Mouse (Mus musculus): Measurements from ENCODE around the gene Rbfox1. TPM values are rescaled to one million over a fixed set of nuclear protein-coding genes. Genes with fewer than 3 reads are reported as not detected.

The Rbfox1 gene
- polyA plus RNA-seq, 1 experiment: not detected

GRCm38 (mm10) chr16:6149345-6149744 is 264.2 kb downstream of the Rbfox1 start:
- H3K4me3 ChIP-seq (replicated peaks; ENCODE audit: control insufficient read depth, low read depth, low read length): no peak overlapping the region
- H3K4me1 ChIP-seq (ENCODE audit: control insufficient read depth, insufficient read depth, low read length): no peaks in the 10 kb centered on the region
- no peak overlapping the region for H3K27ac ChIP-seq (ENCODE audit: control insufficient read depth, insufficient read depth, low read depth, low read length, poor library complexity)
- WGBS: 58% methylated on average over 4 of the region's 4 CpGs
- TF ChIP-seq CTCF (IDR thresholded peaks at IDR 0.05; ENCODE audit: control insufficient read depth, insufficient read depth, low read length): no peak
- no peak for TF ChIP-seq POLR2A (IDR thresholded peaks at IDR 0.05; ENCODE audit: borderline replicate concordance, control insufficient read depth, low read depth, low read length)

DNA sequence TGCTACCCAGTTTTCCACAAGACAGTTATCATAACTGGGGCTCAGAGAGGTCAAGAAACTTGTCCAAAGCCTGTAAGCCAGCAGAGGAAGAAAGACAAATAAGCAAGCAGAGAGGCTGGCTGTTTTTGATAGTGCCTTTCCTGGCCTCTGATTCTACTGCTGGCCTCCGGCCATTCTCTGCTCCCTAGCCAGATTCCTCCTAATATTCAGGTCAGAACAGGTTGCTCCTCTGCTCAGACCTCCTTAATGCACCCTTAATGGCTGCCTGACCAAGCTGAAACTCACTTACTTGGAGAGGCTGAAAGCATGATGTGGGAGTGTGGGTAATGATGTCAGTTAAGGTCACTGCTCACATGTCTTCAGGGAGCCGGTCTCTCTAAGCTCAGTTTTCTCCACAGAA is 270.4 kb downstream of the Rbfox1 start:
- no peaks in the 10 kb centered on the region for H3K4me1 ChIP-seq (ENCODE audit: control insufficient read depth, insufficient read depth, low read length)
- H3K4me3 ChIP-seq (replicated peaks; ENCODE audit: control insufficient read depth, low read depth, low read length): no peak overlapping the region
- 79% methylated on average over 2 of the region's 2 CpGs for WGBS
- TF ChIP-seq POLR2A (IDR thresholded peaks at IDR 0.05; ENCODE audit: borderline replicate concordance, control insufficient read depth, low read depth, low read length): no peak
- TF ChIP-seq CTCF (IDR thresholded peaks at IDR 0.05; ENCODE audit: control insufficient read depth, insufficient read depth, low read length): no peak
- H3K27ac ChIP-seq (ENCODE audit: control insufficient read depth, insufficient read depth, low read depth, low read length, poor library complexity): no peak overlapping the region

GRCm38 (mm10) chr16:6164476-6164875 is 279.3 kb downstream of the Rbfox1 start:
- TF ChIP-seq POLR2A (IDR thresholded peaks at IDR 0.05; ENCODE audit: borderline replicate concordance, control insufficient read depth, low read depth, low read length) (no peak), CTCF (IDR thresholded peaks at IDR 0.05; ENCODE audit: control insufficient read depth, insufficient read depth, low read length) (no peak)
- no peak overlapping the region for H3K27ac ChIP-seq (ENCODE audit: control insufficient read depth, insufficient read depth, low read depth, low read length, poor library complexity)
- no peak overlapping the region for H3K4me3 ChIP-seq (replicated peaks; ENCODE audit: control insufficient read depth, low read depth, low read length)
- WGBS: 75% methylated on average over 4 of the region's 4 CpGs
- H3K4me1 ChIP-seq (ENCODE audit: control insufficient read depth, insufficient read depth, low read length): no peaks in the 10 kb centered on the region

GRCm38 (mm10) chr16:6169346-6169745 is 284.2 kb downstream of the Rbfox1 start:
- 81% methylated on average over 5 of the region's 5 CpGs for WGBS
- no peak overlapping the region for H3K4me3 ChIP-seq (replicated peaks; ENCODE audit: control insufficient read depth, low read depth, low read length)
- H3K27ac ChIP-seq (ENCODE audit: control insufficient read depth, insufficient read depth, low read depth, low read length, poor library complexity): no peak overlapping the region
- H3K4me1 ChIP-seq (ENCODE audit: control insufficient read depth, insufficient read depth, low read length): no peaks in the 10 kb centered on the region
- no peak for TF ChIP-seq CTCF (IDR thresholded peaks at IDR 0.05; ENCODE audit: control insufficient read depth, insufficient read depth, low read length)
- no peak for TF ChIP-seq POLR2A (IDR thresholded peaks at IDR 0.05; ENCODE audit: borderline replicate concordance, control insufficient read depth, low read depth, low read length)

DNA sequence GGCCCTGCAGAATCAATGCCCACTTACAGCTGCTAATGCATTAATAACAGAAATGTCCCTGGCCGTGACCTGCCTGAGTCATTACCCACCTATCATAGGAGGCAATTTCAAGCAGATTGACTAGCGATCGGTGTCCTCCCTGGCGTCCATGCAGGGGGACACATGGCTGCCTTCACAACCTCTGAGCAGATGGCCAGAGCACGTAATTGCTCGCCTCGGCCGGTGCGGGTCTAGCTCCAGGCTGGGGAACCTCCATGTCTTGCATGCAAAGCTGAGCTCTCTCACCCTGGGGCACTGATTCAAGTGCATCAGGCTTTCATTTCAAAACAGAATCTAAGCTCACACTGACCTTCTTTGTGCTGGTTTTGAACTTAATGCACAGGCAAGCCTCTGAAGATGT is 295.7 kb downstream of the Rbfox1 start:
- Histone ChIP-seq H3K4me3 (replicated peaks; ENCODE audit: control insufficient read depth, low read depth, low read length) (no peak overlapping the region), H3K27ac (ENCODE audit: control insufficient read depth, insufficient read depth, low read depth, low read length, poor library complexity) (no peak overlapping the region), H3K4me1 (ENCODE audit: control insufficient read depth, insufficient read depth, low read length) (no peaks in the 10 kb centered on the region)
- TF ChIP-seq POLR2A (IDR thresholded peaks at IDR 0.05; ENCODE audit: borderline replicate concordance, control insufficient read depth, low read depth, low read length) (no peak), CTCF (IDR thresholded peaks at IDR 0.05; ENCODE audit: control insufficient read depth, insufficient read depth, low read length) (no peak)
- WGBS: 90% methylated on average over 9 of the region's 9 CpGs

GRCm38 (mm10) chr16:6182329-6182728 is 297.2 kb downstream of the Rbfox1 start:
- H3K4me1 ChIP-seq (ENCODE audit: control insufficient read depth, insufficient read depth, low read length): no peaks in the 10 kb centered on the region
- no peak for TF ChIP-seq POLR2A (IDR thresholded peaks at IDR 0.05; ENCODE audit: borderline replicate concordance, control insufficient read depth, low read depth, low read length)
- no peak for TF ChIP-seq CTCF (IDR thresholded peaks at IDR 0.05; ENCODE audit: control insufficient read depth, insufficient read depth, low read length)
- no peak overlapping the region for H3K4me3 ChIP-seq (replicated peaks; ENCODE audit: control insufficient read depth, low read depth, low read length)
- no peak overlapping the region for H3K27ac ChIP-seq (ENCODE audit: control insufficient read depth, insufficient read depth, low read depth, low read length, poor library complexity)

DNA sequence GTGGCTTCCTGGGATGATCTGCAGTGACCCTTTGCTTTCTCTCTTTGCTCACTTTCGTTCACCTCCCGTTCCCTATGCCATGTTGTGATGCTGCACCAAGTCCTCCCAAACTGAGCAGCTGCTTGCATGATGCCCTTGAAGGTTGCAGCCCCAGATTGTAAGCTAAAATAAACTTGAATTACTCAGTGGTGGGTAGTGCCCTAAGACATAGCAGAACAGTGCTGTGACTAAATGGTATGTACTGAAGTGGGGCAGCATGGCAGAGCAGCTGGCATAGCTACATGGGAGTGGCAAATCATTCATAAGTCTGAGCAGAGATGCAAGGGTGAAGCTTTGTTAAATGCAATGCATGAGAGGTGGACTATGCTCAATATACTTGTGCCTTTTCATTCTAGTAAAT is 307.2 kb downstream of the Rbfox1 start:
- no peaks in the 10 kb centered on the region for H3K4me1 ChIP-seq (ENCODE audit: control insufficient read depth, insufficient read depth, low read length)
- TF ChIP-seq POLR2A (IDR thresholded peaks at IDR 0.05; ENCODE audit: borderline replicate concordance, control insufficient read depth, low read depth, low read length) (no peak), CTCF (IDR thresholded peaks at IDR 0.05; ENCODE audit: control insufficient read depth, insufficient read depth, low read length) (no peak)
- 77% methylated on average over 2 of the region's 2 CpGs for WGBS

GRCm38 (mm10) chr16:6206431-6206830 is 321.3 kb downstream of the Rbfox1 start:
- no peak overlapping the region for H3K4me3 ChIP-seq (replicated peaks; ENCODE audit: control insufficient read depth, low read depth, low read length)
- no peaks in the 10 kb centered on the region for H3K4me1 ChIP-seq (ENCODE audit: control insufficient read depth, insufficient read depth, low read length)
- H3K27ac ChIP-seq (ENCODE audit: control insufficient read depth, insufficient read depth, low read depth, low read length, poor library complexity): no peak overlapping the region
- TF ChIP-seq CTCF (IDR thresholded peaks at IDR 0.05; ENCODE audit: control insufficient read depth, insufficient read depth, low read length) (no peak), POLR2A (IDR thresholded peaks at IDR 0.05; ENCODE audit: borderline replicate concordance, control insufficient read depth, low read depth, low read length) (no peak)

More for the DNA sequence above, 307.2 kb downstream of the Rbfox1 start:
- no peak overlapping the region for H3K4me3 ChIP-seq (replicated peaks; ENCODE audit: control insufficient read depth, low read depth, low read length)
- no peak overlapping the region for H3K27ac ChIP-seq (ENCODE audit: control insufficient read depth, insufficient read depth, low read depth, low read length, poor library complexity)

GRCm38 (mm10) chr16:6212916-6213315 is 327.8 kb downstream of the Rbfox1 start:
- WGBS: 51% methylated on average over 3 of the region's 3 CpGs
- Histone ChIP-seq H3K4me1 (ENCODE audit: control insufficient read depth, insufficient read depth, low read length) (no peaks in the 10 kb centered on the region), H3K27ac (ENCODE audit: control insufficient read depth, insufficient read depth, low read depth, low read length, poor library complexity) (no peak overlapping the region), H3K4me3 (replicated peaks; ENCODE audit: control insufficient read depth, low read depth, low read length) (no peak overlapping the region)
- TF ChIP-seq POLR2A (IDR thresholded peaks at IDR 0.05; ENCODE audit: borderline replicate concordance, control insufficient read depth, low read depth, low read length) (no peak), CTCF (IDR thresholded peaks at IDR 0.05; ENCODE audit: control insufficient read depth, insufficient read depth, low read length) (no peak)

Data from bone marrow, adult 2 months (tissue).